Mouse (Mus musculus) kidney, adult 2 months (tissue): ENCODE results near the gene Foxe3.

Experiments used
- CTCF ChIP-seq: fragments of 200-500 bp; conservative IDR thresholded peaks from 2 replicates; pipeline ENCODE4 v1.5.1; 2011; ENCODE audit warnings: low read depth, mild to moderate bottlenecking, control low read depth, low read length, moderate library complexity, mixed read lengths; ENCODE audit not compliant: insufficient read depth, insufficient read length
- POLR2A ChIP-seq: fragments of 200-500 bp; IDR thresholded peaks from one replicate; pipeline ENCODE4 v1.6.1; 2011; ENCODE audit warnings: low read depth, low read length, control low read depth

GRCm38 (mm10) chr4:114913594-114913962 is 12.2 kb downstream of the Foxe3 start:
- TF ChIP-seq CTCF (peak; percentile 61), POLR2A (no peak)
